Mouse (Mus musculus) hindbrain, embryonic 15.5 days (tissue): ENCODE measurements at regions not wholly inside any gene's neighbourhood (a gene's known extent, or its start where the extent isn't known, plus 50 kb on each side); places are given as distances from the start of the nearest gene placed in this dataset.

Experiments
- ATAC-seq: fragments of 200-750 bp; cut with Nextera tagmentation; 2 replicates; pipeline ENCODE4 v1.8.0; 2017; ENCODE audit warnings: low read depth, moderate number of reproducible peaks, moderate TSS enrichment; ENCODE audit not compliant: low FRiP score
- H3K27ac ChIP-seq: fragments of 300-500 bp; sonication (generic); replicated peaks from 2 replicates; pipeline ENCODE4 v1.5.1; 2015; ENCODE audit warnings: mild to moderate bottlenecking, inconsistent platforms
- H3K27me3 ChIP-seq: fragments of 300-500 bp; sonication (generic); 2 replicates; pipeline ENCODE4 v1.6.1; 2015; ENCODE audit warnings: control low read depth, inconsistent platforms
- H3K36me3 ChIP-seq: fragments of 300-500 bp; sonication (generic); 2 replicates; pipeline ENCODE4 v1.6.1; 2015; ENCODE audit warnings: control low read depth, inconsistent platforms
- H3K4me1 ChIP-seq: fragments of 300-500 bp; sonication (generic); replicated peaks from 2 replicates; pipeline ENCODE4 v1.6.1; 2015; ENCODE audit warnings: control low read depth, inconsistent platforms
- H3K4me2 ChIP-seq: fragments of 300-500 bp; sonication (generic); 2 replicates; pipeline ENCODE4 v1.6.1; 2015; ENCODE audit warnings: moderate library complexity, mild to moderate bottlenecking, inconsistent platforms
- H3K4me3 ChIP-seq: fragments of 300-500 bp; sonication (generic); 2 replicates; pipeline ENCODE4 v1.5.1; 2015; ENCODE audit warnings: mild to moderate bottlenecking, inconsistent platforms
- H3K9ac ChIP-seq: fragments of 300-500 bp; sonication (generic); 2 replicates; pipeline ENCODE4 v1.6.1; 2015; ENCODE audit warnings: inconsistent platforms
- H3K9me3 ChIP-seq: fragments of 300-500 bp; sonication (generic); 2 replicates; pipeline ENCODE4 v1.6.1; 2016; ENCODE audit warnings: control low read depth, inconsistent platforms
- WGBS: fragments of 180-500 bp; shearing (Covaris S2); methylation state at CpG from one replicate; pipeline ENCODE4 v1.1.7; 2015; 5-methylcytosine and 5-hydroxymethylcytosine counted together

- no peak for ATAC-seq
- H3K9me3 ChIP-seq = no peaks in the 10 kb centered on the region
- WGBS = 10% methylated on average over 22 of the region's 22 CpGs
- peak overlapping the region; percentile 44 for H3K4me2 ChIP-seq
- H3K4me1 ChIP-seq = peaks cover 30% of the 10 kb centered on the region
- H3K27ac ChIP-seq = no peak overlapping the region
- no peak overlapping the region for H3K4me3 ChIP-seq
- no peaks in the 10 kb centered on the region for H3K36me3 ChIP-seq
- no peak overlapping the region for H3K9ac ChIP-seq
- peaks cover 38% of the 10 kb centered on the region for H3K27me3 ChIP-seq
Observed at GRCm38 (mm10) chr8:12162921-12163705, 115.5 kb upstream of the A230072I06Rik start.

DNA sequence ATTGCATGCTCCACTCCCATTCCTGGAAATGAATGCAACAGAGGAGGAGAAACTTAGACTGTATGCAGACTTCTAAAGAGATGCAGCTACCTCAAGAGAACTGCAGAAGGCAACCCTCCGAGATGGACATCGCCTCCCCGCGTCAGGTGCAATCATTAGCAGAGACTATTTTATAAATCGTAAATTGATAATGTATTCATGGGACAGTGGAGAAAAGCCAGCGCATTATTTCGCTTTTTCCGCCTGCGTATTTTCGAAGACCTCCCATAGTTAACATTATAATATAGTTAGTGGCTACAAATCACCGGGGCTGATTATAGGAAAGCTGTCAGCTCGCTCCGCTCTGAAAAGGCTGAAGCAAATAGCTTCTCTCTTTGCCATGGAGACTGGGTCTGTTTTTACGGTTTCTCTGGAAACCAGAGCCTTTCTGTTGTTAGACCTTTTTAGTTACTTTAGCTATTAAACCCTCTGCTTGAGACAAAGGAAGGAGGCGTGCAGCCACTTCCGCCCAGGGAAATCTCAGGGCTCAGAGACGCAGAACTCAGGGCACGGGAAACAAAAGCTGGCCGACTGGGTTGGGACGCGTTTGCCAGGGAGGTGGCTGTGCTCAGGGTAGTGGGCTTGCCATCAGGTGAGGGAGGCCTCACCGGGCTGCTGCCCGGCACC lies 113.0 kb upstream of the A230072I06Rik start:
- 15% methylated on average over 23 of the region's 23 CpGs for WGBS
- peak; percentile 28 for ATAC-seq

DNA sequence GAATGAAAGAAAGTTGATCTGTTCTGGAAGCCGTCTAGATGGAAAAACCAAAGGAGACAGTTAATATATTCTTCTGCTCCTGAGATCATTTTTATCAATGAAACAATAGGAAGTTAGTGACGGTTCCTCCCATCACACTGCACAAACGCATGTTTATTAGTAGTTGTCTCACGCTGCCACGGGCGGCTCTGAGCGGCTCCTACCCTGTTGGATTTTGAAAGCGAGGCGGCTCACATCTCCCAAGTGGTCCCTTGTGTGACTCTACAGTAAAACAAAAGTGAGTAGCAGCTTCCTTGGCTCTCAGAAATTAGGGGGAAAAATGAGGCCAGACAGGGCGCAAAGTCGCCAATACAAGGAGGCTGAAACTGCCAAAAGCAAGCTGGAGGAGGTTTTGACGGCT lies 106.8 kb upstream of the A230072I06Rik start:
- Histone ChIP-seq H3K4me3 (no peak overlapping the region), H3K36me3 (no peaks in the 10 kb centered on the region), H3K9me3 (no peaks in the 10 kb centered on the region), H3K27me3 (peaks cover 6% of the 10 kb centered on the region; the same call in 1 of the 2 replicates), H3K9ac (no peak overlapping the region), H3K4me2 (peak overlapping the region; percentile 9; the same call in 1 of the 2 replicates), H3K4me1 (peaks cover 52% of the 10 kb centered on the region), H3K27ac (no peak overlapping the region)
- WGBS = 41% methylated on average over 12 of the region's 12 CpGs
- no peak for ATAC-seq

More for the DNA sequence above, 113.0 kb upstream of the A230072I06Rik start:
- peak overlapping the region; percentile 58 for H3K27ac ChIP-seq
- H3K4me1 ChIP-seq = peaks cover 41% of the 10 kb centered on the region
- H3K9me3 ChIP-seq = no peaks in the 10 kb centered on the region
- peak overlapping the region; percentile 43 for H3K4me2 ChIP-seq
- H3K36me3 ChIP-seq = no peaks in the 10 kb centered on the region
- no peak overlapping the region for H3K9ac ChIP-seq
- peaks cover 35% of the 10 kb centered on the region for H3K27me3 ChIP-seq
- no peak overlapping the region for H3K4me3 ChIP-seq

GRCm38 (mm10) chr8:12175496-12175895 lies 103.1 kb upstream of the A230072I06Rik start:
- Histone ChIP-seq H3K27me3 (no peaks in the 10 kb centered on the region), H3K4me1 (peaks cover 43% of the 10 kb centered on the region), H3K4me2 (peak overlapping the region; percentile 14; the same call in 1 of the 2 replicates), H3K9ac (no peak overlapping the region), H3K4me3 (no peak overlapping the region), H3K36me3 (no peaks in the 10 kb centered on the region), H3K27ac (no peak overlapping the region), H3K9me3 (no peaks in the 10 kb centered on the region)
- ATAC-seq = peak; percentile 48; the same call in 1 of the 2 replicates
- 40% methylated on average over 13 of the region's 13 CpGs for WGBS

- H3K9ac ChIP-seq = no peak overlapping the region
- ATAC-seq = no peak
- peaks cover 15% of the 10 kb centered on the region; the same call in 1 of the 2 replicates for H3K4me1 ChIP-seq
- no peak overlapping the region for H3K4me2 ChIP-seq
- peaks cover 11% of the 10 kb centered on the region; the same call in 1 of the 2 replicates for H3K27me3 ChIP-seq
- H3K9me3 ChIP-seq = no peaks in the 10 kb centered on the region
- 68% methylated on average over 4 of the region's 4 CpGs for WGBS
- no peak overlapping the region for H3K4me3 ChIP-seq
- H3K36me3 ChIP-seq = no peaks in the 10 kb centered on the region
- H3K27ac ChIP-seq = no peak overlapping the region
Observed at GRCm38 (mm10) chr8:12184666-12185065, 94.0 kb upstream of the A230072I06Rik start.

- H3K9me3 ChIP-seq = no peaks in the 10 kb centered on the region
Observed at GRCm38 (mm10) chr8:12187366-12187765, 91.3 kb upstream of the A230072I06Rik start.

GRCm38 (mm10) chr8:12188451-12188850 lies 90.2 kb upstream of the A230072I06Rik start:
- no peak overlapping the region for H3K4me2 ChIP-seq
- no peak for ATAC-seq
- no peak overlapping the region for H3K4me3 ChIP-seq
- peaks cover 6% of the 10 kb centered on the region; the same call in 1 of the 2 replicates for H3K27me3 ChIP-seq
- WGBS = 61% methylated on average over 5 of the region's 5 CpGs
- H3K4me1 ChIP-seq = peaks cover 15% of the 10 kb centered on the region; the same call in 1 of the 2 replicates
- no peak overlapping the region for H3K9ac ChIP-seq
- H3K36me3 ChIP-seq = no peaks in the 10 kb centered on the region
- no peak overlapping the region for H3K27ac ChIP-seq
- no peaks in the 10 kb centered on the region for H3K9me3 ChIP-seq

More at GRCm38 (mm10) chr8:12187366-12187765, 91.3 kb upstream of the A230072I06Rik start:
- 92% methylated on average over 3 of the region's 3 CpGs for WGBS
- H3K4me1 ChIP-seq = peaks cover 15% of the 10 kb centered on the region; the same call in 1 of the 2 replicates
- H3K27ac ChIP-seq = no peak overlapping the region
- no peak overlapping the region for H3K9ac ChIP-seq
- H3K27me3 ChIP-seq = peaks cover 11% of the 10 kb centered on the region; the same call in 1 of the 2 replicates
- no peak overlapping the region for H3K4me3 ChIP-seq
- H3K36me3 ChIP-seq = no peaks in the 10 kb centered on the region
- H3K4me2 ChIP-seq = no peak overlapping the region
- no peak for ATAC-seq

GRCm38 (mm10) chr8:12188960-12189359 lies 89.7 kb upstream of the A230072I06Rik start:
- no peak for ATAC-seq

DNA sequence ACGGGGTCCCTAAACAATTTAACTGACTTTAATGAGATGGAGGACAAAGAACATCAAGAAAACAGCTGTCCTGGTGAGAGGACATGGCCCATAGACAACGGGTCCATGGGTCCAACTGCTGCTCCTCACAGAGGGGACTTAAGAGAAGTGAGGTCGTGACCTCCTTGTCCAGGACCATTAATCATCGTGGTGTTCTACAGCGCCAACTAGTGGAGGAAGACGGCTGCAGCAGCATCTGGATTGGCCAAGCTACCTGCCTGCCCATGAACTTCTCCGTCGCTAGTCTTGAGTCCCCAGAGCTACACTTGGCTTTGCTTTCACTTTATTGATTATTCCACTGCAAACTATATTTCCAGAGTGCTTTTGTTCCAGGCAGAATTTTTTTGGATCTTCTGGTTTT lies 86.6 kb upstream of the A230072I06Rik start:
- ATAC-seq = no peak
- no peaks in the 10 kb centered on the region; the same call in 1 of the 2 replicates for H3K27me3 ChIP-seq
- H3K4me1 ChIP-seq = peaks cover 15% of the 10 kb centered on the region; the same call in 1 of the 2 replicates
- H3K4me3 ChIP-seq = no peak overlapping the region
- H3K9ac ChIP-seq = no peak overlapping the region
- WGBS = 23% methylated on average over 8 of the region's 8 CpGs
- no peaks in the 10 kb centered on the region for H3K36me3 ChIP-seq
- H3K27ac ChIP-seq = no peak overlapping the region
- H3K4me2 ChIP-seq = no peak overlapping the region
- no peaks in the 10 kb centered on the region for H3K9me3 ChIP-seq

More at GRCm38 (mm10) chr8:12188960-12189359, 89.7 kb upstream of the A230072I06Rik start:
- 59% methylated on average over 4 of the region's 4 CpGs for WGBS
- Histone ChIP-seq H3K27me3 (peaks cover 5% of the 10 kb centered on the region; the same call in 1 of the 2 replicates), H3K9ac (no peak overlapping the region), H3K36me3 (no peaks in the 10 kb centered on the region), H3K27ac (0 out of 2 replicates have a peak overlapping the region, but pooled peaks have one; percentile 9), H3K4me2 (no peak overlapping the region), H3K4me3 (no peak overlapping the region), H3K4me1 (peaks cover 15% of the 10 kb centered on the region; the same call in 1 of the 2 replicates), H3K9me3 (no peaks in the 10 kb centered on the region)

DNA sequence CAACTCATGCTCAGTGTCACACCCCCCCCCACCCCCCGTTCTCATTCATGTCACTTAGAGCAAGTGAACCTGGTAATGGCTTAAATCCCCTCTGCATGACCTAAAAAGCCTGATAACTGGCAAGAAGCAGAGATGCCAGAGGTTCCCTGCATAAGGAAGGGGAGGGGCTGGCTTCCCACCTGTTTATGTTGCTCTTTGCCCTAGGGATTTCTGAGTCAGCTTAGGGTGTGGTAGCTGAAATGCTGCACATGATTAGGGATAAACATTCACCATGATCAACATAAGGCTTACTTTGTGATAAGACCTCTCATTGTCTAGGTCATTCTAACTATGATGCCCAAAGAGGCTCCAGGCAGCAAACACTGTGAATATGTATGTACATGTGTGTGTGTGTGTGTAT lies 72.7 kb upstream of the A230072I06Rik start:
- H3K27me3 ChIP-seq = 0 out of 2 replicates have a peak, but pooled peaks cover 9% of the 10 kb centered on the region
- WGBS = 84% methylated on average over 1 of the region's 1 CpGs
- no peak overlapping the region for H3K9ac ChIP-seq

GRCm38 (mm10) chr8:12207412-12207811 lies 71.2 kb upstream of the A230072I06Rik start:
- 52% methylated on average over 3 of the region's 3 CpGs for WGBS
- ATAC-seq = 0 out of 2 replicates have a peak, but pooled peaks have one; percentile 54
- Histone ChIP-seq H3K27me3 (0 out of 2 replicates have a peak, but pooled peaks cover 9% of the 10 kb centered on the region), H3K4me1 (0 out of 2 replicates have a peak, but pooled peaks cover 2% of the 10 kb centered on the region), H3K36me3 (no peaks in the 10 kb centered on the region), H3K9me3 (no peaks in the 10 kb centered on the region), H3K4me3 (no peak overlapping the region), H3K9ac (no peak overlapping the region), H3K27ac (no peak overlapping the region), H3K4me2 (no peak overlapping the region)

More for the DNA sequence above, 72.7 kb upstream of the A230072I06Rik start:
- H3K4me2 ChIP-seq = no peak overlapping the region
- H3K36me3 ChIP-seq = no peaks in the 10 kb centered on the region
- H3K27ac ChIP-seq = no peak overlapping the region
- 0 out of 2 replicates have a peak, but pooled peaks cover 2% of the 10 kb centered on the region for H3K4me1 ChIP-seq
- no peak overlapping the region for H3K4me3 ChIP-seq
- no peak for ATAC-seq
- no peaks in the 10 kb centered on the region for H3K9me3 ChIP-seq
